In genomic region chr11:102651381-102651780, GRCm38 (mm10) we compare ENCODE assay signal across 8 mouse cellular contexts. TPM values are rescaled to one million over a fixed set of nuclear protein-coding genes. Genes with fewer than 3 reads are reported as not detected.
DNase-seq lines count a peak whose midpoint lies in the region; ATAC-seq lines count a peak whose summit lies in the region.

No protein-coding gene starts in this region.

- H3K27ac ChIP-seq in heart, embryonic 12.5 days (ENCODE audit: poor library complexity, severe bottlenecking) = no peak overlapping the region

- H3K9me3 ChIP-seq in heart, embryonic 12.5 days (replicated peaks) = no peaks in the 10 kb centered on the region

- H3K9ac ChIP-seq in heart, embryonic 12.5 days = no peak overlapping the region

- 5% methylated on average over 9 of the region's 9 CpGs for WGBS in heart, embryonic 12.5 days

- peak; percentile 82 for DNase-seq in heart, adult 11 months
- DNase-seq in adrenal gland, adult 8-10 months = peak; percentile 39
- peak; percentile 82 for DNase-seq in embryo, embryonic 9.5 days (ENCODE audit: extremely low spot score)
- DNase-seq in heart, postnatal 10 days = peak; percentile 74 to 89
- peak; percentile 55 to 87 for DNase-seq in layer of hippocampus, postnatal 25 days (ENCODE audit: extremely low spot score in 1 of 2, low spot score in 1 of 2)
- peak; percentile 87 for DNase-seq in testis, postnatal 10 days (ENCODE audit: low spot score)

- no peaks in the 10 kb centered on the region for H3K36me3 ChIP-seq in heart, embryonic 12.5 days

- no peak for ATAC-seq in heart, embryonic 12.5 days (ENCODE audit: insufficient number of reproducible peaks, low FRiP score)
- ATAC-seq in megakaryocyte progenitor cell, adult 5-6 weeks (replicated peaks; ENCODE audit: poor library complexity) = peak; percentile 66

- no peak overlapping the region for H3K4me2 ChIP-seq in heart, embryonic 12.5 days

- H3K4me3 ChIP-seq in heart, embryonic 12.5 days = no peak overlapping the region

- no peaks in the 10 kb centered on the region for H3K27me3 ChIP-seq in heart, embryonic 12.5 days (replicated peaks)

- intact Hi-C loops in heart, postnatal 10 days (cut with DNase I) = loop anchor here (1.0 kb wide), 2 partner anchors 78 to 164 kb away; no protein-coding TSS in a partner anchor

- peaks cover 15% of the 10 kb centered on the region for H3K4me1 ChIP-seq in heart, embryonic 12.5 days (replicated peaks)

RNA-seq across cellular contexts. Expression of gene Meioc, which starts 12.1 kb away (rescaled TPM):
- polyA plus RNA-seq in heart, embryonic 12.5 days (2016; fragmentation: Nextera tagmentation; extraction: Ambion mirVana) = 1.6 and 2.0 TPM in 2 replicates
- total RNA-seq in adrenal gland, adult 8-10 months (2022) = not detected
- under 1 TPM in 1 of 2 experiments, not detected in 1; 0.05 TPM for total RNA-seq in heart, postnatal 10 days (2021)
- not detected for total RNA-seq in layer of hippocampus, postnatal 25 days (2021)
- total RNA-seq in megakaryocyte progenitor cell, adult 5-6 weeks (2015) = not detected in 2 replicates
- not detected in 2 replicates for total RNA-seq in megakaryocyte progenitor cell, adult 5-6 weeks (2017)

RNA-seq across cellular contexts. Expression of gene Ccdc43, which starts 46.2 kb away (rescaled TPM):
- polyA plus RNA-seq in heart, embryonic 12.5 days (2016; fragmentation: Nextera tagmentation; extraction: Ambion mirVana) = 46.4 and 46.5 TPM in 2 replicates
- total RNA-seq in adrenal gland, adult 8-10 months (2022) = 10 to 100 TPM; 26.5 to 30.5 (median 29.6) TPM
- total RNA-seq in heart, postnatal 10 days (2021) = 10 to 100 TPM; 19.7 to 22.7 TPM
- 10 to 100 TPM; 35.5 to 38.1 TPM for total RNA-seq in layer of hippocampus, postnatal 25 days (2021)
- total RNA-seq in megakaryocyte progenitor cell, adult 5-6 weeks (2015) = 25.5 and 28.9 TPM in 2 replicates
- total RNA-seq in megakaryocyte progenitor cell, adult 5-6 weeks (2017) = 36.1 and 41.9 TPM in 2 replicates

RNA-seq across cellular contexts. Expression of gene Fzd2, which starts 47.2 kb away (rescaled TPM):
- 32.0 and 33.8 TPM in 2 replicates for polyA plus RNA-seq in heart, embryonic 12.5 days (2016; fragmentation: Nextera tagmentation; extraction: Ambion mirVana)
- total RNA-seq in adrenal gland, adult 8-10 months (2022) = 1 to 10 TPM; 4.8 to 6.9 (median 5.7) TPM
- 10 to 100 TPM; 11.1 to 15.7 TPM for total RNA-seq in heart, postnatal 10 days (2021)
- total RNA-seq in layer of hippocampus, postnatal 25 days (2021) = 1 to 10 TPM; 6.6 to 9.9 TPM
- not detected in 2 replicates for total RNA-seq in megakaryocyte progenitor cell, adult 5-6 weeks (2015)
- total RNA-seq in megakaryocyte progenitor cell, adult 5-6 weeks (2017) = not detected in 2 replicates

Comparison
In these comparisons a context has a peak if more than half of its experiments do, and no peak if none do; other contexts are left out.
1. RNA of gene Fzd2, which starts 47.2 kb away (total RNA-seq): 11.1 to 15.7 TPM in heart, postnatal 10 days, 6.6 to 9.9 TPM in layer of hippocampus, postnatal 25 days and 4.8 to 6.9 TPM in adrenal gland, adult 8-10 months; not detected in megakaryocyte progenitor cell, adult 5-6 weeks; every median in the first group is over 4 times any median in the second.
2. Peak in every context shown above with its lines, with median percentiles within 50 percentile points of each other: DNase-seq.